Mouse (Mus musculus): ENCODE measurements at regions not wholly inside any gene's neighbourhood (a gene's known extent, or its start where the extent isn't known, plus 50 kb on each side); places are given as distances from the start of the nearest gene placed in this dataset.
A peak's percentile ranks its signal among the peaks of the same experiment; 100 is the strongest.

DNA sequence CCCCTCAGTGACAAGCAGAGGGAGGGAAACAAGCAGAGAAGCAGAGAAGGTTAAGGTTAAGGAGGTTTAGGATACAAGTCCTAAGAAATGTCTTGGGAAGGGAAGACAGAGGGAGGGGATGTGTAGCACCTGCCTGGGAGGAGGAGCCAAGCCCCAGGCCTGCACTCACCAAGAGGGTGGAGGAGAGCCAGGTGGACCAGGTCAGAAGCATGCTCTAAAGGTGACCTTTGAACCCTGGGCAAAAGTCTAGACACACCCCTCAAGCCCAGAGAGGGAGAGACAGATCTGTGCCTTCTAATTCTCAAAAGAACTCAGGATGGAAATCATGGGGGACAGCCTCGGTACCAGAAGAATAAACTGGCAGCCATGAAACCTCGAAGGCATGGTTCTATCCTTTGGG lies 54.4 kb upstream of the Calm2 start:
- WGBS: 38% methylated on average over 2 of the region's 2 CpGs
- H3K9me3 ChIP-seq (replicated peaks): no peaks in the 10 kb centered on the region
- H3K27ac ChIP-seq: no peak overlapping the region
- no peak for DNase-seq (ENCODE audit: low spot score)
- H3K27me3 ChIP-seq (ENCODE audit: low read depth, poor library complexity, severe bottlenecking): peaks cover 16% of the 10 kb centered on the region
- H3K4me1 ChIP-seq: peaks cover 29% of the 10 kb centered on the region
- no peaks in the 10 kb centered on the region for H3K36me3 ChIP-seq
- H3K4me3 ChIP-seq: no peak overlapping the region

DNA sequence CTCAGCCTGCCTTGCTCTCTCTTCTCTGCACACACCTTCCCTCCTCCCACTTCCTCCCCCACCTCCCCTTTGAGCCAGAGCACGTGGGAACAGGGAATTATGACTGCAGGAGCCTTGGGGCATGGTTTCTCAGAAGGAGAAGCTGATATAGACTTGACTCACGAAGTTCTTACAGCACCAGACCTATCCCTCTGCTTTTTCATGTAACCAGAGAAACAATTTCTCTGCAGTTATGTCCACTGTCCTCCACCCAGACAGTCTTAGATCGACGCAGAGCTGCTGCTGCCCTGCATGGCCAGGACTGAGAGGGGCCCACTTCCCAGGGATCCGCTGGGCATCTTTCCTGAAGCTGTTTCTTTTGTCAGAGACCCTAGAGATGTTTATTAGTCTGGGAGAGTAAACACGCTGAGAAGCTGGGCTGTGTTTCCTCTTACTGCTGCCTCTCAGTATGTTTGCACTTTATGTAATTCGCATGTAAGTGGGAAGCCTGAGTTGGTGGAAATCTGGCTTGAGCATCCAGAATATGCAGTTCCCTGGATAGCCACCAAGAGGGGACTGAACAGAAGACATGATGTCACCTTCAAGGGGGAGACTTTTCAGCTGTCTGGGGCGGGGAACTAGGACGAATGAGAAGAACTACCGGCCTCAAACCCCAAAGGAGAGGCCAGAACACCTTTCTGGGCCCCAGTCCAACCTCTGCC lies 55.1 kb upstream of the Calm2 start:
- DNase-seq (ENCODE audit: low spot score): no peak
- Histone ChIP-seq H3K9me3 (replicated peaks) (no peaks in the 10 kb centered on the region), H3K27me3 (ENCODE audit: low read depth, poor library complexity, severe bottlenecking) (peaks cover 16% of the 10 kb centered on the region), H3K4me3 (no peak overlapping the region), H3K27ac (peak overlapping the region; percentile 64), H3K4me1 (peaks cover 29% of the 10 kb centered on the region), H3K36me3 (no peaks in the 10 kb centered on the region)
- WGBS: 29% methylated on average over 10 of the region's 10 CpGs

DNA sequence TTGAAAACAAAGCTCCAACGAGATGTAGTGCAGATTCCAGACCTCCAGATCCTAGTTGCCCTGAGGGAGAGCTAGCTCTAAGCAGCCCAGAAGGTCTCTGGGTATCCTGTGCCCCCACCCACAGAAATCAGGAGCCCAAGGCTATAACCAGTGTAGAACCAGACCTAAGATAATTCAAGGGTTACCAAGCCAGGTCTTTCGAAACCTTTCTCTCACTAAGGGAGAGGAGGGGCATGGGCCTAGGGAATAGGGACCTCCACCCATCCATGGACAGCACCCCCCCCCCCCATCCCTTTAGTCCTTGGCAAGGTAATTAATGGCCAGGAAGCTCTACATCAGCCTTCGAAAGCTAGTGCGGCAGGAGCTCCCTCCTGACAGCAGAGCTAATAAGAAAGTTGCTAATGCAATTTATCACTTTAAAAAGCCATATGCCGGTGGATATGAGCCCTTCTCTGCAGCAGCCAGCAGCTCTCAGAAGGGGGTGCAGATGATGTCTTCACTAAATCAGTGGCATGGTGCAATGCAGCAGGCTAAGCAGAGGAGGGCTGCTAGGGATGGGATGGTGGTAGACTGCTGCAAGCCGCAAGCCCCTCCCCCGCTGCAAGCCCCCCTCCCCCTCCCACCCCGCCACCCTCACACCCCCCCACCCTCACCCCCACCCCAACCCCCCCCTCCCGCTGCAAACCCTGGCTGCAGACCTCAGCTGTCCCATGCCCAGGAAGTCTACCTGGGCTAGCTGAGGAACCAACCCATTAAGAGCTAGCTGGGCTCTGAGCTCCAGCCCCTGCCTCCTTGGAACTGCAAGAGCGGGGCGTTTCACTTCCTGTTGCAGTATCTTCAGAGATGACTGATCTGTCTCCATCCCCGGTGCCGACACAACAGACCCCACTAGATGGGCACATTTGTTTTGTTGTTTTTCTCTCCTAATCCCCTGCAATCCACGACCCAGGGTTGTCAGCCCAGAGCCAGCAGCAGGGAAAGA lies 55.9 kb upstream of the Calm2 start:
- Histone ChIP-seq H3K9me3 (replicated peaks) (no peaks in the 10 kb centered on the region), H3K4me1 (peaks cover 29% of the 10 kb centered on the region), H3K27ac (peak overlapping the region; percentile 64; the same call in 1 of the 2 replicates), H3K27me3 (ENCODE audit: low read depth, poor library complexity, severe bottlenecking) (peaks cover 16% of the 10 kb centered on the region), H3K4me3 (no peak overlapping the region), H3K36me3 (no peaks in the 10 kb centered on the region)
- whole genome bisulfite sequencing: 7% methylated on average over 13 of the region's 14 CpGs
- DNase-seq (ENCODE audit: low spot score): no peak

DNA sequence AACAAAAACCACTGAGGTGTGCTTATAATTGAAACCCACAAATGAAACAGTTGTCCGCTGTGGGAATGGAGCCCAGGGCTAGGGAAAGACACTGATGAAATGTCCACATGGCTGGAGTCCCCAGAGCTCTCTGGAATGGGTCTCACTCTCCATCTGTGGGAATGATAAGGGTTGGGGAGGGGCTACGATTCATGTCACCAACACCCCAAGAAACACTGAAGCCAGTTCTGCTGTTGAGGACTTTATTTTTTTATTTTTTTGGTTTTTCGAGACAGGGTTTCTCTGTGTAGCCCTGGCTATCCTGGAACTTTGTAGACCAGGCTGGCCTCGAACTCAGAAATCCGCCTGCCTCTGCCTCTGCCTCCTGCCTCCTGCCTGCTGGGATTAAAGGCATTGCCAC lies 56.8 kb upstream of the Calm2 start:
- H3K9me3 ChIP-seq (replicated peaks): no peaks in the 10 kb centered on the region

GRCm38 (mm10) chr17:87504960-87505681 lies 58.4 kb upstream of the Calm2 start:
- WGBS: 78% methylated on average over 5 of the region's 5 CpGs
- Histone ChIP-seq H3K4me3 (no peak overlapping the region), H3K9me3 (replicated peaks) (no peaks in the 10 kb centered on the region), H3K27ac (no peak overlapping the region), H3K4me1 (peaks cover 41% of the 10 kb centered on the region), H3K27me3 (ENCODE audit: low read depth, poor library complexity, severe bottlenecking) (peaks cover 11% of the 10 kb centered on the region), H3K36me3 (no peaks in the 10 kb centered on the region)
- no peak for DNase-seq (ENCODE audit: low spot score)

More for the DNA sequence above, 56.8 kb upstream of the Calm2 start:
- no peaks in the 10 kb centered on the region for H3K36me3 ChIP-seq
- WGBS: 78% methylated on average over 5 of the region's 5 CpGs
- H3K27ac ChIP-seq: no peak overlapping the region
- DNase-seq (ENCODE audit: low spot score): no peak
- no peak overlapping the region for H3K4me3 ChIP-seq
- peaks cover 16% of the 10 kb centered on the region for H3K27me3 ChIP-seq (ENCODE audit: low read depth, poor library complexity, severe bottlenecking)
- H3K4me1 ChIP-seq: peaks cover 36% of the 10 kb centered on the region

DNA sequence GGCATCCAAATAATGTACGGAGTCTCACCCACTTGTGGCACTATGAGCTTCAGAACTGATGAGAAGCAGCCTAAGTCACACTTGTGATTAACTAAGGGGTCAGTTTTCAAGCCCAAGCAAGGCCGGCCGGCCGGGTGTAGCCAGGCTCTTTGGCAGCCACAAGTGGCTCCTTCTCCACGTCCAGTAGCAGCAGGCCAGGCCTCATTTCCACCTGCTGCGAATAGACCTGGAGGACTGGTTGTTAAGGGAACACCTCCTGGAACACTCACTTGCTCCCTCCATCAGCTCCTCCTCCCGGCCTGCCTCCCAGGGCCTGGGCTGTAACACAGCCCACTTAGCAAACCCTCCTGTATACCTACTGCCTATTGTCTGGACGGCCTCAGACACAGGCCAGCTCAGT lies 61.1 kb upstream of the Calm2 start:
- Histone ChIP-seq H3K4me3 (no peak overlapping the region), H3K4me1 (peaks cover 33% of the 10 kb centered on the region), H3K27ac (0 out of 2 replicates have a peak overlapping the region, but pooled peaks have one; percentile 7), H3K27me3 (ENCODE audit: low read depth, poor library complexity, severe bottlenecking) (no peaks in the 10 kb centered on the region), H3K36me3 (no peaks in the 10 kb centered on the region), H3K9me3 (replicated peaks) (no peaks in the 10 kb centered on the region)
- WGBS: 42% methylated on average over 8 of the region's 8 CpGs
- DNase-seq (ENCODE audit: low spot score): no peak

DNA sequence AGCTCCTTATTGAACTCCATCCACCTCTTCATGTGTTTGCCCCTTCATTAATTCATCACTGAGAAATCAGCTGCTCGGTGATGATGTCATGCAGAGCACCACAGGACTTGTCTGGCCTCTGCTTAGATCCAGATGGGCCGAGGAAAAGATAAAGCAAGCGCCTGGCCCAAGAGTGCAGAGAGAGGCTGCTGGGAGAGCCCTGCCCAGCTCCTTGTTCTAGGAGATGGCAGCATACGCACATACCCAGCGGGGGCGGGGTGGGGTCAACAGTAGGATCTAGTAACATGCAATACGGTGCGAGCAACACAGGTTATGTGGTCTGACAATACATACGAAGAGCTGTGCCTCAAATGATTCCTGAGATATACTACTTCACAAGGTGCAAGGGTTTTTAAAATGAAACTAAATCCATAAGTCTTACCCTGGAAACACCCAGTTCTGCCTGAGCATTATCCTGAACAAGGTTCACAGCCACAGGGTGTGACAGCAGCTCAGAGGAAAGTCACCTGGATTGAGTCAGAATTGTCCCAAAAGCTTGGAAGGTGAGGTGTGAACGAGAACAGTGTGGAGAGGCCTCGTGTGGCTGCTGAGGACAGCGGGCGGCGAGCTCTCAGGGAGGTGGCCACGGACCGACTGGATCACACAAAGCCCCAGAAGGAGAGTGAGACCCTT lies 62.0 kb upstream of the Calm2 start:
- H3K36me3 ChIP-seq: no peaks in the 10 kb centered on the region
- peaks cover 36% of the 10 kb centered on the region for H3K4me1 ChIP-seq
- H3K27me3 ChIP-seq (ENCODE audit: low read depth, poor library complexity, severe bottlenecking): no peaks in the 10 kb centered on the region
- H3K4me3 ChIP-seq: no peak overlapping the region
- H3K27ac ChIP-seq: no peak overlapping the region
- no peaks in the 10 kb centered on the region for H3K9me3 ChIP-seq (replicated peaks)
- WGBS: 77% methylated on average over 16 of the region's 16 CpGs
- DNase-seq (ENCODE audit: low spot score): no peak

GRCm38 (mm10) chr17:87512000-87512611 lies 65.4 kb upstream of the Calm2 start:
- Histone ChIP-seq H3K4me1 (peaks cover 49% of the 10 kb centered on the region), H3K36me3 (no peaks in the 10 kb centered on the region), H3K27me3 (ENCODE audit: low read depth, poor library complexity, severe bottlenecking) (no peaks in the 10 kb centered on the region), H3K9me3 (replicated peaks) (no peaks in the 10 kb centered on the region), H3K27ac (0 out of 2 replicates have a peak overlapping the region, but pooled peaks have one; percentile 46), H3K4me3 (no peak overlapping the region)
- DNase-seq (ENCODE audit: low spot score): no peak
- WGBS: 68% methylated on average over 9 of the region's 9 CpGs

DNA sequence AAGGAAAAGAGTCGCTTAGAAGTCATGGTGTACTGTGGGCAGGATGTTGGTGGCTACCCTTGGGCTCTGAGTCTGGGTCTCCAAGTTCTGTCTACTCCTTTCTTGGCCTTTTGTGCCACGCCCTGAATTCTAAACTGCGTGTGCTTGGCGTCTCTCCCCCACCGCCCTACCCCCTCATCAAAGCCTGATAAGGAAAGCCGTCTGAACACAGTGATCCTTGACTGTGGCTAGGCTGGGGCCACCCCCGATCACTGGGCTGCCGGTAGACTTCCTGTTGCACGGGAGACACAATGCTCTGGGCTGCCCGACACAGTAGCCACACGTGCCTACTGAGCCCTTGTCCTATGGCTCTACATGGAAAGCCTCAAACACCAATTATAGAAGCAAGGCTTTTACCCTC lies 67.1 kb upstream of the Calm2 start:
- DNase-seq (ENCODE audit: low spot score): no peak
- H3K27ac ChIP-seq: peak overlapping the region; percentile 51
- H3K9me3 ChIP-seq (replicated peaks): no peaks in the 10 kb centered on the region
- H3K4me1 ChIP-seq: peaks cover 44% of the 10 kb centered on the region
- 46% methylated on average over 11 of the region's 11 CpGs for WGBS
- H3K36me3 ChIP-seq: no peaks in the 10 kb centered on the region
- no peaks in the 10 kb centered on the region for H3K27me3 ChIP-seq (ENCODE audit: low read depth, poor library complexity, severe bottlenecking)
- H3K4me3 ChIP-seq: no peak overlapping the region

DNA sequence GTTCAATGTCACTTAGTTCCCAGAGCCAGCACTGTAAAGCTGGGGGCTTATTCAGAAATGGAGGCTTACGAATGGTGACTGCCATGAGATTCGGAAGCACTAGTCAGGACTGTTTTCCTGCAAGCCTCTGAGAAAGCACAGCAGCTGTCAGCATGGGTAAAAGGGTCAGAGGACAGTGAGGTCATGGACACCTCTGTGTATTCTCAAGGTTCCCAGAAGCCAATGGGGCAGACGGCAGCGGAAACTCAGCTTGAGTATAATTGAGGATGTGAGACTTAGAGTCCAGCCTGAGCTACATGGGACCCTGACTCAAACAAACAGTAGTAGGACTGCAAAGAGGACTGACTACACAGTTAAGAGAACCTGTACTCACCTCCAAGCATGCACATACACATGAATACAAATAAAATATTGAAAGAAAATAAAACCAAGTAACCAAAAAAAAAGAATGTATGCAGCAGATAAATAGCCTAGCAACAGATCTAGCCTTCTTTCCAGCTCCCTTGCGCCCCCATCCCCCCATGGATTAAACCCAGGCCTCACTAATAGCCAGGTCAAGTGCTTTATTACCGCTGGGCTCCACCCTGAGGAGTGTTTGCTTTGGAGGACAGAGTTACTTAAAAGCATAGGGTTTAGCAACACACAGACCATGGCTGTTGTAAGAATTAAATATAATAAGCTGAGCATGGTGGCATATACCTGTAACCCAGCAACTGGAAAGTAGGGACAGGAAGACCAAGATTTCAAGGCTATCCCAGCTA lies 67.8 kb upstream of the Calm2 start:
- WGBS: 43% methylated on average over 6 of the region's 6 CpGs
- Histone ChIP-seq H3K27ac (peak overlapping the region; percentile 51; the same call in 1 of the 2 replicates), H3K4me3 (no peak overlapping the region), H3K4me1 (peaks cover 42% of the 10 kb centered on the region), H3K36me3 (no peaks in the 10 kb centered on the region), H3K27me3 (ENCODE audit: low read depth, poor library complexity, severe bottlenecking) (no peaks in the 10 kb centered on the region; the same call in 1 of the 2 replicates), H3K9me3 (replicated peaks) (no peaks in the 10 kb centered on the region)
- DNase-seq (ENCODE audit: low spot score): no peak

DNA sequence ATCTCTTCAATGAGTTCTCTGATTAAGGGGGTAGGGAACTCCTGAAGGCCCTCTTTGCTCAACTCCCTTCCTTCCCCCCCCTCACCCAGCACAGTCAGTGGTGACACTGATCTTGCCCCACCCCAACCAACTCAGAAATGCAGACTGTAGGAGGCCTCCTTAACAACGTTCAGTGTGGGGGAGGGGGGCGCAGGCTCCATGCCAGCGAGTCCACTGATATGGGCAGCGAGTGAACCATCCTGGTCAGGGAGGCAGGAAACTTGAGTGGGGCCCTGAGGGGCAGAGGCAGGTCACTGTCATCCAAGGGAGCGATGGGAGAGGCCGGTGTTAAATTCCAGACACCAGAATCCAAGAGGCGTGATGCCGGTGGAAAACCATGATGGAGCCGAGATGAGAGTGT lies 70.5 kb upstream of the Calm2 start:
- H3K4me3 ChIP-seq: no peak overlapping the region

More for the DNA sequence above, 70.5 kb upstream of the Calm2 start:
- H3K27me3 ChIP-seq (ENCODE audit: low read depth, poor library complexity, severe bottlenecking): peaks cover 6% of the 10 kb centered on the region
- WGBS: 59% methylated on average over 9 of the region's 9 CpGs
- H3K36me3 ChIP-seq: no peaks in the 10 kb centered on the region
- no peaks in the 10 kb centered on the region for H3K9me3 ChIP-seq (replicated peaks)
- peaks cover 48% of the 10 kb centered on the region for H3K4me1 ChIP-seq
- no peak overlapping the region for H3K27ac ChIP-seq
- DNase-seq (ENCODE audit: low spot score): no peak

Data from limb, embryonic 10.5 days (tissue).